Mouse (Mus musculus) bone marrow, adult 2 months (tissue): ENCODE results near the gene Lrmda.

Experiments
- CTCF ChIP-seq: fragments of 200-500 bp; IDR thresholded peaks from 2 replicates; pipeline ENCODE4 v1.5.1; 2011; ENCODE audit warnings: low read length, control low read depth; ENCODE audit not compliant: control insufficient read depth, insufficient read depth
- POLR2A ChIP-seq: fragments of 200-500 bp; IDR thresholded peaks from 2 replicates; pipeline ENCODE4 v1.6.1; 2011; ENCODE audit warnings: low read depth, mild to moderate bottlenecking, control low read depth, low read length, borderline replicate concordance; ENCODE audit not compliant: control insufficient read depth

GRCm38 (mm10) chr14:22860631-22861030 lies 841.1 kb downstream of the Lrmda start:
- TF ChIP-seq POLR2A (no peak), CTCF (no peak)
